Mouse (Mus musculus): Measurements from ENCODE around the gene Cdkn1a. TPM values are rescaled to one million over a fixed set of nuclear protein-coding genes. Genes with fewer than 3 reads are reported as not detected.

The Cdkn1a gene
- polyA plus RNA-seq, 1 experiment from 2014 or later, result 33.4 TPM

DNA sequence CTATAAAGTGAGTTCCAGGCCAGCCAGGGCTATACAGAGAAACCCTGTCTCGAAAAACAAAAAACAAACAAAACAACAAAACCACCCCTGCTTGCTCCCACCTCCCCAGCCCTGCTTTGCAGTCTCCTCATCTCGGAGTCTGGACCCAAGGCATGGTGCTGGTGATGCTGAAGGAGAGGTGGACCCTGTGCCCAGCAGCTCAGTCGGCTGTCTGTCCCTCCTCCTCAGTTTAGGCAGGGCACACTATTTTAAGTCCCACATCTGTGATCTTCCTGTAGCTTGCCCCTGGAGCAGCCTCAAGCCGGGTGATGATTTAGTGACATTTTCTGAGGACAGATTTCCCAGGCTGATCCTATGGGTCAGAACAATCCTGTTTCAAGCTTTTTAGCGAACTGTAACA, 35.2 kb upstream of the Cdkn1a start:
- 66% methylated on average over 5 of the region's 5 CpGs for WGBS
- peaks cover 5% of the 10 kb centered on the region for H3K4me1 ChIP-seq (replicated peaks; ENCODE audit: control insufficient read depth, insufficient read depth, low read length)
- DNase-seq (ENCODE audit: low spot score), result no peak
- no peak overlapping the region for H3K4me3 ChIP-seq (ENCODE audit: low read depth, low read length)
- H3K36me3 ChIP-seq (ENCODE audit: control insufficient read depth, insufficient read depth, low read length), result no peaks in the 10 kb centered on the region
- no peaks in the 10 kb centered on the region for H3K9me3 ChIP-seq (ENCODE audit: control insufficient read depth, low read length)
- no peak overlapping the region for H3K4me2 ChIP-seq (replicated peaks; ENCODE audit: low read depth, low read length)
- H3K27me3 ChIP-seq (ENCODE audit: control insufficient read depth, insufficient read depth, low read length), result no peaks in the 10 kb centered on the region
- no peak overlapping the region for H3K9ac ChIP-seq (ENCODE audit: low read depth, low read length)
- H3K27ac ChIP-seq (ENCODE audit: low read depth, low read length), result no peak overlapping the region
- no peak for ATAC-seq (ENCODE audit: low FRiP score)

DNA sequence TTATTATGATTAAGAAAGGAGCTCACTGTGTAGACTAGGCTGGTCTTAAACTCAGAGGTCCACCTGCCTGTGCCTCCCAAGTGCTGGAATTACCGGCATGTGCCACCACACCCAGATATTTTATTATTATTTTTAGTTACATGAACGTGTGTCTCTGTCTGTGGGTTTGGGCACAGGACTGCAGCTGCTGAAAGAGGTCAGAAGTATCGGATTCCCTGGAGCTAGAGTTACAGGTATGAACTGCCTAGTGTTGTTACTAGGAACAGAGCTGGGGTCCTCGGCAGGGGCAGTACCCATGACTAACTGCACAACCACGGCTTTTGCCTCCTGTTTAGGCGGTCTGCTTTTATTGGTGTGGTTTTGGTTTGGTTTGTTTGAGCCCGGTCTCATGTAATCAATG, 34.6 kb upstream of the Cdkn1a start:
- no peaks in the 10 kb centered on the region for H3K27me3 ChIP-seq (ENCODE audit: control insufficient read depth, insufficient read depth, low read length)
- H3K4me3 ChIP-seq (ENCODE audit: low read depth, low read length), result no peak overlapping the region
- no peak overlapping the region for H3K9ac ChIP-seq (ENCODE audit: low read depth, low read length)
- peaks cover 5% of the 10 kb centered on the region for H3K4me1 ChIP-seq (replicated peaks; ENCODE audit: control insufficient read depth, insufficient read depth, low read length)
- WGBS, result 33% methylated on average over 7 of the region's 7 CpGs
- H3K4me2 ChIP-seq (replicated peaks; ENCODE audit: low read depth, low read length), result no peak overlapping the region
- H3K36me3 ChIP-seq (ENCODE audit: control insufficient read depth, insufficient read depth, low read length), result no peaks in the 10 kb centered on the region
- no peak for DNase-seq (ENCODE audit: low spot score)
- no peak for ATAC-seq (ENCODE audit: low FRiP score)
- H3K27ac ChIP-seq (ENCODE audit: low read depth, low read length), result 0 out of 2 replicates have a peak overlapping the region, but pooled peaks have one; percentile 39
- no peaks in the 10 kb centered on the region for H3K9me3 ChIP-seq (ENCODE audit: control insufficient read depth, low read length)

- Histone ChIP-seq H3K4me2 (replicated peaks; ENCODE audit: low read depth, low read length) (0 out of 2 replicates have a peak overlapping the region, but pooled peaks have one; percentile 23), H3K9ac (ENCODE audit: low read depth, low read length) (no peak overlapping the region), H3K27me3 (ENCODE audit: control insufficient read depth, insufficient read depth, low read length) (no peaks in the 10 kb centered on the region), H3K9me3 (ENCODE audit: control insufficient read depth, low read length) (no peaks in the 10 kb centered on the region), H3K4me3 (ENCODE audit: low read depth, low read length) (no peak overlapping the region), H3K27ac (ENCODE audit: low read depth, low read length) (peak overlapping the region; percentile 39; the same call in 1 of the 2 replicates), H3K4me1 (replicated peaks; ENCODE audit: control insufficient read depth, insufficient read depth, low read length) (peaks cover 5% of the 10 kb centered on the region), H3K36me3 (ENCODE audit: control insufficient read depth, insufficient read depth, low read length) (no peaks in the 10 kb centered on the region)
- WGBS, result 2% methylated on average over 8 of the region's 8 CpGs
- peak; percentile 56 for ATAC-seq (ENCODE audit: low FRiP score)
- DNase-seq (ENCODE audit: low spot score), result no peak
Measured at GRCm38 (mm10) chr17:29056699-29057151, 34.1 kb upstream of the Cdkn1a start.

GRCm38 (mm10) chr17:29057361-29057890, 33.4 kb upstream of the Cdkn1a start:
- no peak overlapping the region for H3K9ac ChIP-seq (ENCODE audit: low read depth, low read length)
- ATAC-seq (ENCODE audit: low FRiP score), result no peak
- H3K36me3 ChIP-seq (ENCODE audit: control insufficient read depth, insufficient read depth, low read length), result no peaks in the 10 kb centered on the region
- H3K4me1 ChIP-seq (replicated peaks; ENCODE audit: control insufficient read depth, insufficient read depth, low read length), result peaks cover 5% of the 10 kb centered on the region
- H3K4me2 ChIP-seq (replicated peaks; ENCODE audit: low read depth, low read length), result no peak overlapping the region
- H3K4me3 ChIP-seq (ENCODE audit: low read depth, low read length), result no peak overlapping the region
- DNase-seq (ENCODE audit: low spot score), result no peak
- no peaks in the 10 kb centered on the region for H3K27me3 ChIP-seq (ENCODE audit: control insufficient read depth, insufficient read depth, low read length)
- whole genome bisulfite sequencing, result 76% methylated on average over 11 of the region's 11 CpGs
- no peak overlapping the region for H3K27ac ChIP-seq (ENCODE audit: low read depth, low read length)
- H3K9me3 ChIP-seq (ENCODE audit: control insufficient read depth, low read length), result no peaks in the 10 kb centered on the region

DNA sequence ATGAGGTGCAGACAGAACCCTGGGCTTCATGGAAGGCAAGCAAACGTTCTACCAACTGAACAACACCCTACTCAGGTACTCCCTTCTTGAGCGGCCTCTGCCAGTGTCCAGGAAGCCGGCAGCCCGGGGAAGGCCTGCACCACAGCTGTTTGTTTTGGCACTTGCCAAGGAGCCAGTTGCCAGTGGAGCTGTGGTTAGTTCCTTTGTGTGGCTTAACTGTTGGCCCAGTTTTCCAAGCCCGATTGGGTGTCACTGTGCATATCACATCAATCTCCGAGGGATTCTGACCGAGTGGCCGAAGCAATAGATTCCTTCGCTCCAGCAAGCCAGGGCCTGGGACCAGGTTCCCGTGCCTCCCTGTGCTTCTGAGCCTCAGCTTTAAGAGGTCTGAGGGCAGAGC, 32.8 kb upstream of the Cdkn1a start:
- no peak for DNase-seq (ENCODE audit: low spot score)
- Histone ChIP-seq H3K9ac (ENCODE audit: low read depth, low read length) (no peak overlapping the region), H3K4me2 (replicated peaks; ENCODE audit: low read depth, low read length) (no peak overlapping the region), H3K36me3 (ENCODE audit: control insufficient read depth, insufficient read depth, low read length) (no peaks in the 10 kb centered on the region), H3K27me3 (ENCODE audit: control insufficient read depth, insufficient read depth, low read length) (no peaks in the 10 kb centered on the region), H3K27ac (ENCODE audit: low read depth, low read length) (no peak overlapping the region), H3K9me3 (ENCODE audit: control insufficient read depth, low read length) (no peaks in the 10 kb centered on the region), H3K4me1 (replicated peaks; ENCODE audit: control insufficient read depth, insufficient read depth, low read length) (peaks cover 5% of the 10 kb centered on the region), H3K4me3 (ENCODE audit: low read depth, low read length) (no peak overlapping the region)
- ATAC-seq (ENCODE audit: low FRiP score), result no peak
- WGBS, result 82% methylated on average over 10 of the region's 10 CpGs

DNA sequence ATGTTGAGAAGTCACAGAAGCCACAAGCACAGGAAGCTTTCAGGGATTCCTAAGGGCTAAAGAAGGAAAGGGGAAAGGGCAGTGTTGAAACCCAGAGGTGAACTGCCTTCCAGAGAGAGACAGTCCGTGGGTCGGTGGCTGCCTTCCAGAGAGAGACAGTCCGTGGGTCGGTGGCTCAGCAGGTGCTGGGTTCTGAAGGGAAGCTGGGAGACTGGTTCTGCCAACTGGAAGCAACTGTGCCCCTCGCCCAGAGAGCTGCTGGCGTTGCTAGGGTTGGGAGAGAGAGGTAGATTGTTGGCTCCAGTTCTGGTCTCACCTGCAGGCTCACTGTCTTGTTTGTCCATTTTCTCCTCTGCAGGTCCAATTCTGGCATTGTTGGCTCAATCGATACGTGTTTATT, 32.3 kb upstream of the Cdkn1a start:
- Histone ChIP-seq H3K4me3 (ENCODE audit: low read depth, low read length) (no peak overlapping the region), H3K4me2 (replicated peaks; ENCODE audit: low read depth, low read length) (no peak overlapping the region), H3K4me1 (replicated peaks; ENCODE audit: control insufficient read depth, insufficient read depth, low read length) (peaks cover 7% of the 10 kb centered on the region), H3K36me3 (ENCODE audit: control insufficient read depth, insufficient read depth, low read length) (no peaks in the 10 kb centered on the region), H3K9me3 (ENCODE audit: control insufficient read depth, low read length) (no peaks in the 10 kb centered on the region), H3K27me3 (ENCODE audit: control insufficient read depth, insufficient read depth, low read length) (no peaks in the 10 kb centered on the region), H3K9ac (ENCODE audit: low read depth, low read length) (no peak overlapping the region), H3K27ac (ENCODE audit: low read depth, low read length) (no peak overlapping the region)
- WGBS, result 74% methylated on average over 8 of the region's 8 CpGs
- ATAC-seq (ENCODE audit: low FRiP score) (no peak), DNase-seq (ENCODE audit: low spot score) (no peak)

DNA sequence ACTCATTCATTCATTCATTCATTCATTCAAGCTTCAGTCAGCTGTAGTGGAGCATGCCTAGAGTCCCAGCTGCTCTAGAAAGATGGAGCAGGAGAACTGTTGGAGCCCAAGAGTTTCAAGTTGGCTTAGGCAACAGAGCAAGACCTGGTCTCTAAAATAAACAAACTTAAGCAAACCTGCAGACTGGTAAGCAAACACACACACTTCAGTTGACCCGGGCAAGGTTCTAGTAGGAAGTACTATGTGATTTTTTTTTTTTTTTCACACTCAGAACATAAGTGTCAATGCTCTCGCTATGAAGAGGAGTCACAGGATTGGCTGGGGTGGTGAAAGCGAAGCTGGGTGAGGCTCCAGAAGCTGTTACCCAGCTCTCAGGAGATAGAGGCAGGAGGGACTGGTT, 31.2 kb upstream of the Cdkn1a start:
- no peaks in the 10 kb centered on the region for H3K36me3 ChIP-seq (ENCODE audit: control insufficient read depth, insufficient read depth, low read length)
- ATAC-seq (ENCODE audit: low FRiP score) (no peak), DNase-seq (ENCODE audit: low spot score) (no peak)
- no peaks in the 10 kb centered on the region for H3K9me3 ChIP-seq (ENCODE audit: control insufficient read depth, low read length)
- peaks cover 7% of the 10 kb centered on the region for H3K4me1 ChIP-seq (replicated peaks; ENCODE audit: control insufficient read depth, insufficient read depth, low read length)
- H3K4me3 ChIP-seq (ENCODE audit: low read depth, low read length), result no peak overlapping the region
- no peak overlapping the region for H3K4me2 ChIP-seq (replicated peaks; ENCODE audit: low read depth, low read length)
- H3K27me3 ChIP-seq (ENCODE audit: control insufficient read depth, insufficient read depth, low read length), result no peaks in the 10 kb centered on the region
- no peak overlapping the region for H3K27ac ChIP-seq (ENCODE audit: low read depth, low read length)
- 89% methylated on average over 3 of the region's 3 CpGs for WGBS
- no peak overlapping the region for H3K9ac ChIP-seq (ENCODE audit: low read depth, low read length)

- Histone ChIP-seq H3K9me3 (ENCODE audit: control insufficient read depth, low read length) (no peaks in the 10 kb centered on the region), H3K4me3 (ENCODE audit: low read depth, low read length) (no peak overlapping the region), H3K4me2 (replicated peaks; ENCODE audit: low read depth, low read length) (no peak overlapping the region), H3K36me3 (ENCODE audit: control insufficient read depth, insufficient read depth, low read length) (no peaks in the 10 kb centered on the region), H3K27ac (ENCODE audit: low read depth, low read length) (no peak overlapping the region), H3K27me3 (ENCODE audit: control insufficient read depth, insufficient read depth, low read length) (no peaks in the 10 kb centered on the region), H3K9ac (ENCODE audit: low read depth, low read length) (no peak overlapping the region), H3K4me1 (replicated peaks; ENCODE audit: control insufficient read depth, insufficient read depth, low read length) (peaks cover 7% of the 10 kb centered on the region)
- ATAC-seq (ENCODE audit: low FRiP score) (no peak), DNase-seq (ENCODE audit: low spot score) (no peak)
- 93% methylated on average over 9 of the region's 9 CpGs for WGBS
Measured at GRCm38 (mm10) chr17:29060946-29061345, 29.8 kb upstream of the Cdkn1a start.

Measured in hindbrain, embryonic 11.5 days (tissue).